Mouse (Mus musculus): ENCODE measurements around the gene Fv1. TPM values are rescaled to one million over a fixed set of nuclear protein-coding genes. Genes with fewer than 3 reads are reported as not detected.
A peak's percentile ranks its signal among the peaks of the same experiment; 100 is the strongest.

Fv1 gene
- polyA plus RNA-seq, 1 experiment from 2014 or later = 12.7 TPM

GRCm38 (mm10) chr4:147888237-147888636, 19.5 kb downstream of the Fv1 start:
- H3K27me3 ChIP-seq = no peaks in the 10 kb centered on the region
- 87% methylated on average over 4 of the region's 4 CpGs for whole genome bisulfite sequencing
- no peak overlapping the region for H3K9ac ChIP-seq (replicated peaks)
- H3K27ac ChIP-seq (replicated peaks) = no peak overlapping the region
- H3K4me3 ChIP-seq = no peak overlapping the region
- no peak overlapping the region for H3K4me2 ChIP-seq (replicated peaks)
- H3K4me1 ChIP-seq = no peaks in the 10 kb centered on the region
- no peak for ATAC-seq (replicated peaks)
- peaks cover 84% of the 10 kb centered on the region for H3K36me3 ChIP-seq
- no peaks in the 10 kb centered on the region for H3K9me3 ChIP-seq

DNA sequence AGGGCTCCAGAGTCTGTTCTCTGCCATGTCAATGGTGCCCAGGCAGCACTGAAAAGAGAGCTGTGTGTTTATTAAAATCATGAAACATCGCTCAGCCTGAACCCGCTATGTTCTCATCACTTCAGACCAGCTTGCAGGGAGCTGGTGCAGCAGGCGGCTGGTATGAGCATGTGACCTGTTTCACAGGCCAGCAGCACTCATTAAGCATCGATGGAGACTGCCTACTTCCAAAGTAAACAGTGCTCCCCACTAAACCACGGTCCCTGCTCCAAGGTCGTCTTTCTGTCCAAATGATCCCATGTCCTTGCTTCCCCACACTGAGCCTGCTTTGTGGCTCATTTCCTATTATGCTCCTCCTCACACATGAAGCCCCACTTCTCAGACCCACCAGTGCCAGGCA, 21.6 kb downstream of the Fv1 start:
- ATAC-seq (replicated peaks) = no peak
- H3K4me3 ChIP-seq = no peak overlapping the region
- WGBS = 93% methylated on average over 6 of the region's 6 CpGs
- no peaks in the 10 kb centered on the region for H3K27me3 ChIP-seq
- H3K9me3 ChIP-seq = no peaks in the 10 kb centered on the region
- H3K9ac ChIP-seq (replicated peaks) = no peak overlapping the region
- H3K4me1 ChIP-seq = no peaks in the 10 kb centered on the region
- H3K4me2 ChIP-seq (replicated peaks) = no peak overlapping the region
- H3K27ac ChIP-seq (replicated peaks) = no peak overlapping the region
- H3K36me3 ChIP-seq = peaks cover 83% of the 10 kb centered on the region

GRCm38 (mm10) chr4:147895815-147896330, 27.1 kb downstream of the Fv1 start:
- H3K27ac ChIP-seq (replicated peaks) = no peak overlapping the region
- H3K9me3 ChIP-seq = no peaks in the 10 kb centered on the region
- H3K9ac ChIP-seq (replicated peaks) = no peak overlapping the region
- no peak overlapping the region for H3K4me2 ChIP-seq (replicated peaks)
- no peaks in the 10 kb centered on the region for H3K27me3 ChIP-seq
- peaks cover 3% of the 10 kb centered on the region; the same call in 1 of the 2 replicates for H3K4me1 ChIP-seq
- H3K4me3 ChIP-seq = no peak overlapping the region
- H3K36me3 ChIP-seq = peaks cover 85% of the 10 kb centered on the region
- WGBS = 91% methylated on average over 4 of the region's 4 CpGs
- no peak for ATAC-seq (replicated peaks)

DNA sequence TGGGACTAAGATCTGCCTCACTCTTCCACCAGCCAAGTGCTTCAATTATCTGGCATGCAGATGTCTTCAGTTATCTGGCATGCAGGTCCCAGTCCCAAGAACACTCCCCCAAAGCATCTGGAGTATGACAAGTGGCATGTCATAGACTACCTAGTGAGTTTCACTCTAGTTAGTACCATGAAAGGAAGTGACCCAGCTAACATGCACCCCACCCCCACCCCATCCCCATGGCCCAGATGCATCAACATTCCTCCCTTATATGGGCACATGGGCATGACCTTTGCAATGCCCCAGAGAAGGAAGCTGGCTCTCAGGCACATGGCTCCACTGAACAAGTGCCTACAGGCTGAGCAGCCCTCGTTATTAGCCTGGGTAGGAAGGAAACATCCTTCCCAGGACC, 27.6 kb downstream of the Fv1 start:
- H3K4me1 ChIP-seq = peaks cover 3% of the 10 kb centered on the region; the same call in 1 of the 2 replicates
- H3K36me3 ChIP-seq = peaks cover 80% of the 10 kb centered on the region
- no peak for ATAC-seq (replicated peaks)
- no peak overlapping the region for H3K4me3 ChIP-seq
- no peaks in the 10 kb centered on the region for H3K9me3 ChIP-seq
- no peak overlapping the region for H3K4me2 ChIP-seq (replicated peaks)
- H3K9ac ChIP-seq (replicated peaks) = no peak overlapping the region
- H3K27me3 ChIP-seq = no peaks in the 10 kb centered on the region
- 83% methylated on average over 1 of the region's 1 CpGs for WGBS
- H3K27ac ChIP-seq (replicated peaks) = no peak overlapping the region

DNA sequence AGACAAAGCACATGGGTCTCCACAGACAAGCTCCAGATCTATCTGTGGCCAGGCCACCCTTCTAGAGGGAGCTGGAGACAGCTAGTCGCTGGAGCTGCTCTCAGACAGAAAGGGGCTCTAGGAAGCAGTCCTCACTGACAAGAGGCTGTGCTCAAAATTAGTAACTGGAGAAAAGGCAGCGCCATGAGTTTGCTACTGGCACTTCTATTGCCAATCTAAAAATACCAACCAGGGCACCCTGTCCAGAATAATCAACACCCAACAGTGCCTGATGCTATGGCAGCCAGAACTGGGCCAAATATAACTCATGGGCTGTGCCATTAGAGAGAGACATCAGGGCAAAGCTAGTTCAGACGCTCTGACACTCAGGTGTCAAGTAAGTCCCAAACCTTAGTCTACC, 28.6 kb downstream of the Fv1 start:
- H3K4me1 ChIP-seq = peaks cover 3% of the 10 kb centered on the region; the same call in 1 of the 2 replicates
- no peak overlapping the region for H3K27ac ChIP-seq (replicated peaks)
- no peak overlapping the region for H3K9ac ChIP-seq (replicated peaks)
- H3K27me3 ChIP-seq = no peaks in the 10 kb centered on the region
- H3K36me3 ChIP-seq = peaks cover 81% of the 10 kb centered on the region
- no peak for ATAC-seq (replicated peaks)
- WGBS = 89% methylated on average over 3 of the region's 3 CpGs
- H3K4me2 ChIP-seq (replicated peaks) = no peak overlapping the region
- H3K9me3 ChIP-seq = no peaks in the 10 kb centered on the region
- no peak overlapping the region for H3K4me3 ChIP-seq

DNA sequence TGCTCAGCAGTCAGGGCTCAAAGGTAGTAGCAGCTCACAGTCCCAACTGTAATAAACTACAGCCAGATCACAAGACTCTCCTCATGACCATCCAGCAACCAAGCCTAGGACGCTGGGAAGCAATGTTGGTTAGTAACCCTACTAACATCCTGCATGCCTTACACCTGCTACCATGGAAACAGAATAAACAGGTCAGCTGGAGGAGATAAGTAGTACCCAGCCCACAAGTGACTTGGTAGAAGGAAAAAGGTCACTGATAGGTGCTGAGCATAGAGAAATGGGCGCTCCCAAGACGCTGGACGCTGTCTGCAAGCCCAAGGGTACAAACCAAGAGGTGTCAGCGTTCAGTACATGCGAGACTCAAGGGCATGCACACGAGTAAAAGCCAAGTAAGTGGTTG, 31.7 kb downstream of the Fv1 start:
- no peaks in the 10 kb centered on the region for H3K9me3 ChIP-seq
- H3K27me3 ChIP-seq = no peaks in the 10 kb centered on the region
- ATAC-seq (replicated peaks) = no peak
- no peak overlapping the region for H3K27ac ChIP-seq (replicated peaks)
- WGBS = 93% methylated on average over 7 of the region's 7 CpGs
- H3K4me2 ChIP-seq (replicated peaks) = no peak overlapping the region
- H3K36me3 ChIP-seq = peaks cover 66% of the 10 kb centered on the region
- no peak overlapping the region for H3K9ac ChIP-seq (replicated peaks)
- peaks cover 23% of the 10 kb centered on the region for H3K4me1 ChIP-seq
- H3K4me3 ChIP-seq = no peak overlapping the region

- no peaks in the 10 kb centered on the region for H3K27me3 ChIP-seq
- H3K9ac ChIP-seq (replicated peaks) = no peak overlapping the region
- H3K4me1 ChIP-seq = peaks cover 23% of the 10 kb centered on the region
- no peaks in the 10 kb centered on the region for H3K9me3 ChIP-seq
- no peak for ATAC-seq (replicated peaks)
- WGBS = 92% methylated on average over 12 of the region's 12 CpGs
- no peak overlapping the region for H3K4me2 ChIP-seq (replicated peaks)
- 0 out of 2 replicates have a peak overlapping the region, but pooled peaks have one; percentile 80 for H3K4me3 ChIP-seq
- peaks cover 41% of the 10 kb centered on the region for H3K36me3 ChIP-seq
- H3K27ac ChIP-seq (replicated peaks) = no peak overlapping the region
Measured at GRCm38 (mm10) chr4:147902906-147903500, 34.2 kb downstream of the Fv1 start.

DNA sequence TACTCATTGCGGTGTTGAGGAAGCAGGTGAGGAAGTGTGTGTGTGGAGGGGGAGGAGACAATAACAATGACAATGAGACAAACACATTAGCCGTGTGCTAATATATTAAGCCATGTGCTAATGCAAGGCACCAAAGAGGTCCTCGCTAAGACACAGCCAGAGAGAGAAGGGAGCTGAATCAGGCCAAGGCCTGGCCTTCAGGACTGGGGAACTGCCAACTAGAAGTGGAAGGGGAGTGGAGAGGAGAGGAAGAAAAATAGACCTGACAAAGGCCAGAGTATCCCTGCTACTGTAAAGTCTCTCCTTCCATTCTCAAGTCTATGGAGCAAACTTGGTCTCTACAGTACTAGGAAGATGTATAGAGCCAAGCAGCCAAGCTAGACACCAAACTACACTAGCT, 34.8 kb downstream of the Fv1 start:
- peak overlapping the region; percentile 80 for H3K9ac ChIP-seq (replicated peaks)
- no peak for ATAC-seq (replicated peaks)
- WGBS = 84% methylated on average over 3 of the region's 3 CpGs
- no peaks in the 10 kb centered on the region for H3K9me3 ChIP-seq
- H3K4me3 ChIP-seq = peak overlapping the region; percentile 80
- H3K27me3 ChIP-seq = no peaks in the 10 kb centered on the region
- peaks cover 23% of the 10 kb centered on the region for H3K4me1 ChIP-seq
- H3K36me3 ChIP-seq = peaks cover 35% of the 10 kb centered on the region
- no peak overlapping the region for H3K27ac ChIP-seq (replicated peaks)
- peak overlapping the region; percentile 62 for H3K4me2 ChIP-seq (replicated peaks)

DNA sequence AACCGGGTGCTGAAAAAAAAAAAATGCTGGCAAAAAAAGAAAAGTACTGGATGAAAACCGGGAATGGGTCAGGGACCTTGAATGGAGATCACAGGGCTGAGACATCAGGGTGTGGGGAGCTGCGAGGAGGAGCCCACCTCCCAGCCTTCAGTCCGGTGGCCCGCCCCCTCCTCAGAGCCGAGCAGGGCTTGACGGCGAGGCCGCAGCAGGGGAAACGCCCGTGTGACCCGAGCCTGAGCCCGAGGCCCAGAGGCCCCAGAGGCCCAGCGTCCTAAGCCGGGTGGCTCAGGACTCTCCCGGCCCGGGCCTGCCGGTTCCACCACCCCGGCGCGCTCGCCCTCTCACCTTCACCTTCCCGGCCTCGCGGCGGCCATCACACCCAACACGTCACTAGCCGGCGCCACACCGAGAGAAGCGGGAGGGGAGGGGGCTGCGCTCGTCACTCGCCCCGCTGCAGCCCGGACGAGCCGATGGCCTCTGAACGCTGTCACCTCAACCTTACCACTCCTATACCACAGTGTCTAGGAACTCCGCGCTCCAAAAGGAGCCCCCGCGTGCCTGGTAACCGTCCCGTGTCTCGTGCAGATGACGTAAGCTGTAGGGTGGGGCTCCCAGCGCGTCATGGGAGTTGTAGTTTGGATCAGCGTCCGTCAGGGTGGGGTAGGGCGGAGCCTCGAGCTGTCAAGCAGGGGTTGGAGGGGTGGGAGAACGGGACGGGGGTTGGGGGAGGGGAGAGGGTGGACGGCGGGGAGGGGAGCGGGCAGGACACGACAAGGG, 35.7 kb downstream of the Fv1 start, which contains the start of gene Mfn2:
TSS of gene Mfn2 (minus strand) at position 392 of the 777 bp plus-strand sequence.
- ATAC-seq (replicated peaks) = peak; percentile 95
- peak within 1 kb of the TSS; percentile 89 for H3K27ac ChIP-seq (replicated peaks)
- WGBS = under 1% methylated on average over 59 of the region's 59 CpGs

DNA sequence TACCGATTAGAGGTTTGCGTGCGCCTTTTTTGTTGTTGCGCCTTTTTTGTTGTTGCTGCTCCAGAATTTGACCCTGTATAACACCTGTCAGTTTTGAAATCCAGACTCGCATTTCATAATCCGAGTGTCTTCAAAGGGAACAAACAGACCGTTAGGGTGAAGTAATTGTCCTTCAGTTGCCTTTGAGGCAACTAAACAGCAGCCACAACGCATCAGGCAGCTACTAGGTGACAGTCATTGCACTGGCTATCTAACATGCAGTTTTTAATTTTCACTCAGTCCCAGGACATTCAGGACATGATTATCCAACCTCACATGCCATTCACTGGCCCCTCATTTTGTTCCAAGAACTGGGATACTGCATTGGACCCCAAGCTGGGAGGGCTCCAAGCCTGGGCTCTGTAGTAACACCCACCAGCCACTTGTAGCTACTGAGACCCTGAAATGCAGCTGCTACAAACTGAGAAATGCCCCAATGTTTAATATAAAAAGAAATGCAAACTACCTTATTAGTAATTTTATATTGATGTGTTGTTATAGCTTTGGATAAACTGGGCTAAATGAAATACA, 36.4 kb downstream of the Fv1 start:
- WGBS = under 1% methylated on average over 8 of the region's 8 CpGs
- H3K36me3 ChIP-seq = peaks cover 19% of the 10 kb centered on the region
- peak overlapping the region; percentile 80 for H3K9ac ChIP-seq (replicated peaks)
- no peaks in the 10 kb centered on the region for H3K9me3 ChIP-seq
- H3K4me1 ChIP-seq = peaks cover 23% of the 10 kb centered on the region
- peak overlapping the region; percentile 80 for H3K4me3 ChIP-seq
- peak; percentile 36 for ATAC-seq (replicated peaks)
- peak overlapping the region; percentile 61 for H3K4me2 ChIP-seq (replicated peaks)
- H3K27me3 ChIP-seq = no peaks in the 10 kb centered on the region
- no peak overlapping the region; the same call in 1 of the 2 replicates for H3K27ac ChIP-seq (replicated peaks)

More for the DNA sequence above, 35.7 kb downstream of the Fv1 start, which contains the start of gene Mfn2:
- Histone ChIP-seq H3K4me3 (peak within 1 kb of the TSS; percentile 80), H3K4me2 (replicated peaks) (peak within 1 kb of the TSS; percentile 62), H3K36me3 (peaks cover 26% of the 10 kb centered on the region), H3K4me1 (peaks cover 23% of the 10 kb centered on the region), H3K27me3 (no peaks in the 10 kb centered on the region), H3K9ac (replicated peaks) (peak within 1 kb of the TSS; percentile 80), H3K9me3 (no peaks in the 10 kb centered on the region)

DNA sequence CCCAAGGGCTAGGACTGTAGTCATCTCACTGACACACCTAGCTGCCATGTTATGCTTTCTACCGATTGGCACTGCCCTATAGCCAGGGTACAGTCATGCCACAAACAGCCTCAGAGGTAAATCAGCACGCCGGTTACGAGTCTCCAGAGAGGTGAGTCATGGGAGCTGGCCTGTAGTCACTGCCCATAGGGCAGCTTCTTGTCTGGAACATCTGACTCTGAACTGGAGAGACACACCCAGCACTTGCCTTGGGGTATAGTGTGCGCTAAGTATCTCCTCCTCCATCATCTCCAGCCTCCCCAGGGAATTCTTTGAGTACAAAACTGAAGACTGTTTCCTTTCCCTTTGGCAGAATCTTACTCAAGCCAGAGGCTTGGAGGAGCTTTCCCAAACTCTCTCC, 37.5 kb downstream of the Fv1 start:
- H3K4me2 ChIP-seq (replicated peaks) = no peak overlapping the region
- no peak overlapping the region for H3K4me3 ChIP-seq
- H3K9ac ChIP-seq (replicated peaks) = no peak overlapping the region
- H3K27ac ChIP-seq (replicated peaks) = no peak overlapping the region
- ATAC-seq (replicated peaks) = no peak
- no peaks in the 10 kb centered on the region for H3K9me3 ChIP-seq
- no peaks in the 10 kb centered on the region for H3K27me3 ChIP-seq
- H3K4me1 ChIP-seq = peaks cover 20% of the 10 kb centered on the region
- 85% methylated on average over 5 of the region's 5 CpGs for WGBS
- peaks cover 14% of the 10 kb centered on the region for H3K36me3 ChIP-seq

DNA sequence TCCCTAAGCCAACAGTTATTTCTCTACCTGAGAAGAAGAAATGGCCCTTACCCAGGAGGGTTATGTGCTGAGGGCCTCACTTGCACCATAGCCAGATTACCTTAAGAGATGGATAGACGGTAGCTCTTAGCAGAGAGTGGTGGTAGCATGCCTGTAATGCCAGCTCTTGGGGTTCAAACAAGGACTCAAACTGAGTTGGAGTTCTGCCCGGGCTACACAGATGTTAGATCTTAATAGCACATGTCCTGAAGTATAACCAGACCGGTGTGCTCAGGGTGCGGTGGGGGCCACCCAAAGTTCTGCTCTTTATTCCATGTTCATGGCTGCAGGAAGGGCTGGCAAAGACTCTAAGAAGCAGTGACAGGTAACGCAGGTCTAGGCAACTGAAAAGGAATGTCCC, 40.7 kb downstream of the Fv1 start:
- no peaks in the 10 kb centered on the region for H3K36me3 ChIP-seq
- H3K27me3 ChIP-seq = no peaks in the 10 kb centered on the region
- no peak overlapping the region for H3K9ac ChIP-seq (replicated peaks)
- peaks cover 4% of the 10 kb centered on the region for H3K4me1 ChIP-seq
- H3K4me2 ChIP-seq (replicated peaks) = no peak overlapping the region
- no peak overlapping the region for H3K4me3 ChIP-seq
- no peak overlapping the region for H3K27ac ChIP-seq (replicated peaks)
- WGBS = 91% methylated on average over 5 of the region's 5 CpGs
- H3K9me3 ChIP-seq = no peaks in the 10 kb centered on the region
- no peak for ATAC-seq (replicated peaks)

Measured in forebrain, embryonic 15.5 days (tissue).